Mouse (Mus musculus) CH12.LX (cell line): ENCODE measurements around the gene Pdpk1. TPM values are rescaled to one million over a fixed set of nuclear protein-coding genes. Genes with fewer than 3 reads are reported as not detected.
A peak's percentile ranks its signal among the peaks of the same experiment; 100 is the strongest.

Experiments
- DNase-seq: peaks from one replicate; pipeline ENCODE4 v3.0.0-alpha.2; 2013; ENCODE audit errors: extremely low read depth
- H3K27ac ChIP-seq: 2 replicates; pipeline ENCODE4 v1.5.1; 2012; ENCODE audit warnings: low read depth, mild to moderate bottlenecking, control low read depth, moderate library complexity; ENCODE audit not compliant: insufficient read depth
- H3K27me3 ChIP-seq: replicated peaks from 2 replicates; pipeline ENCODE3; 2012; ENCODE audit warnings: inconsistent platforms
- H3K36me3 ChIP-seq, 2 experiments: replicated peaks in 1 of 2; 2 replicates each; pipeline versions ENCODE3 to v1.6.1; 2012; ENCODE audit warnings: inconsistent platforms in 1 of 2, low read length in 1 of 2, mild to moderate bottlenecking in 1 of 2, mixed read lengths in 1 of 2, moderate library complexity in 1 of 2; ENCODE audit not compliant: control insufficient read depth in 1 of 2, insufficient read depth in 1 of 2
- H3K4me1 ChIP-seq, 2 experiments: 2 replicates each; pipeline ENCODE4 v1.6.1; 2012; ENCODE audit warnings: inconsistent platforms in 1 of 2, moderate library complexity in 1 of 2; ENCODE audit not compliant: insufficient read depth in 2 of 2, control insufficient read depth in 1 of 2
- H3K4me2 ChIP-seq: 2 replicates; pipeline ENCODE4 v1.6.1; 2012; ENCODE audit warnings: low read depth, mild to moderate bottlenecking, control low read depth; ENCODE audit not compliant: poor library complexity, insufficient read depth, severe bottlenecking
- H3K4me3 ChIP-seq, 3 experiments: fragments of 150-350 bp in 1 of 3; sonication (generic) in 1 of 3; replicated peaks in 1 of 3; 2 replicates each; pipeline versions ENCODE3 to v1.5.1; 2011 to 2012; ENCODE audit warnings: low read depth in 2 of 3, low read length in 2 of 3, mild to moderate bottlenecking in 2 of 3, moderate library complexity in 2 of 3, control low read depth in 1 of 3, improper control_type of control experiment in 1 of 3, inconsistent platforms in 1 of 3, mixed read lengths in 1 of 3; ENCODE audit not compliant: poor library complexity in 1 of 3
- H3K79me2 ChIP-seq: replicated peaks from 2 replicates; pipeline ENCODE4 v1.6.1; 2012; ENCODE audit warnings: mild to moderate bottlenecking, moderate library complexity; ENCODE audit not compliant: control insufficient read depth, poor library complexity, insufficient read depth, severe bottlenecking; ENCODE audit errors: extremely low read depth
- H3K9ac ChIP-seq: 2 replicates; pipeline ENCODE4 v1.6.1; 2012; ENCODE audit warnings: low read depth, mild to moderate bottlenecking, control low read depth, moderate library complexity; ENCODE audit not compliant: insufficient read depth
- H3K9me3 ChIP-seq: replicated peaks from 2 replicates; pipeline ENCODE3; 2012; ENCODE audit warnings: low read length, inconsistent platforms, mixed read lengths
- BHLHE40 ChIP-seq: IDR thresholded peaks from 2 replicates; pipeline ENCODE4 v1.6.1; 2011; ENCODE audit warnings: mild to moderate bottlenecking, low read depth, low read length, improper control_type of control experiment
- CHD1 ChIP-seq: IDR thresholded peaks from 2 replicates; pipeline ENCODE4 v1.6.1; 2012; ENCODE audit warnings: low read depth, low read length, improper control_type of control experiment, inconsistent platforms
- CHD2 ChIP-seq: IDR thresholded peaks from 2 replicates; pipeline ENCODE4 v1.6.1; 2011; ENCODE audit warnings: low read length, improper control_type of control experiment
- CTCF ChIP-seq, 2 experiments: IDR thresholded peaks in 1 of 2; conservative IDR thresholded peaks in 1 of 2; 2 replicates each; pipeline ENCODE4 v1.5.1; 2011 to 2012; ENCODE audit warnings: low read depth in 2 of 2, low read length in 2 of 2, improper control_type of control experiment in 1 of 2, inconsistent platforms in 1 of 2, mild to moderate bottlenecking in 1 of 2, moderate library complexity in 1 of 2
- E2F4 ChIP-seq: IDR thresholded peaks from 2 replicates; pipeline ENCODE4 v1.6.1; 2011; ENCODE audit warnings: low read depth, low read length, improper control_type of control experiment; ENCODE audit not compliant: insufficient replicate concordance
- ELF1 ChIP-seq: IDR thresholded peaks from 2 replicates; pipeline ENCODE4 v1.6.1; 2014; ENCODE audit warnings: low read depth, mild to moderate bottlenecking, inconsistent platforms, low read length, improper control_type of control experiment
- EP300 ChIP-seq: IDR thresholded peaks from 2 replicates; pipeline ENCODE4 v1.6.1; 2011; ENCODE audit warnings: low read length, improper control_type of control experiment
- ETS1 ChIP-seq: conservative IDR thresholded peaks from 2 replicates; pipeline ENCODE4 v1.6.1; 2012; ENCODE audit warnings: low read depth, mild to moderate bottlenecking, inconsistent platforms, low read length, improper control_type of control experiment, moderate library complexity
- GABPA ChIP-seq: IDR thresholded peaks from 2 replicates; pipeline ENCODE4 v1.6.1; 2012; ENCODE audit warnings: low read depth, low read length, improper control_type of control experiment, inconsistent platforms; ENCODE audit not compliant: insufficient replicate concordance
- HCFC1 ChIP-seq: IDR thresholded peaks from 2 replicates; pipeline ENCODE4 v1.6.1; 2012; ENCODE audit warnings: low read depth, mild to moderate bottlenecking, inconsistent platforms, low read length, improper control_type of control experiment
- IRF4 ChIP-seq: IDR thresholded peaks from 2 replicates; pipeline ENCODE4 v1.6.1; 2014; ENCODE audit warnings: low read depth, mild to moderate bottlenecking, inconsistent platforms, low read length, improper control_type of control experiment
- JUN ChIP-seq: IDR thresholded peaks from 2 replicates; pipeline ENCODE4 v1.6.1; 2011; ENCODE audit warnings: low read depth, mild to moderate bottlenecking, low read length, improper control_type of control experiment, moderate library complexity; ENCODE audit not compliant: insufficient read depth
- MAZ ChIP-seq: IDR thresholded peaks from 2 replicates; pipeline ENCODE4 v1.6.1; 2012; ENCODE audit warnings: low read depth, mild to moderate bottlenecking, inconsistent platforms, low read length, improper control_type of control experiment, moderate library complexity
- MEF2A ChIP-seq: IDR thresholded peaks from 2 replicates; pipeline ENCODE4 v1.6.1; 2014; ENCODE audit warnings: low read depth, mild to moderate bottlenecking, inconsistent platforms, low read length, improper control_type of control experiment, borderline replicate concordance
- MXI1 ChIP-seq: IDR thresholded peaks from 2 replicates; pipeline ENCODE4 v1.6.1; 2011; ENCODE audit warnings: mild to moderate bottlenecking, low read depth, low read length, improper control_type of control experiment
- MYC ChIP-seq: IDR thresholded peaks from 2 replicates; pipeline ENCODE4 v1.6.1; 2011; ENCODE audit warnings: low read depth, mild to moderate bottlenecking, improper control_type of control experiment, low read length
- PAX5 ChIP-seq: IDR thresholded peaks from 2 replicates; pipeline ENCODE4 v1.6.1; 2012; ENCODE audit warnings: low read length, inconsistent platforms, mixed read lengths
- POLR2AphosphoS2 ChIP-seq: IDR thresholded peaks from 2 replicates; pipeline ENCODE4 v1.6.1; 2011; ENCODE audit warnings: low read depth, low read length, improper control_type of control experiment
- RAD21 ChIP-seq: IDR thresholded peaks from 2 replicates; pipeline ENCODE4 v1.6.1; 2011; ENCODE audit warnings: low read depth, mild to moderate bottlenecking, low read length, improper control_type of control experiment, moderate library complexity
- RCOR1 ChIP-seq: conservative IDR thresholded peaks from 2 replicates; pipeline ENCODE4 v1.6.1; 2012; ENCODE audit warnings: low read depth, mild to moderate bottlenecking, inconsistent platforms, low read length, improper control_type of control experiment
- SIN3A ChIP-seq: IDR thresholded peaks from 2 replicates; pipeline ENCODE4 v1.6.1; 2012; ENCODE audit warnings: low read length, improper control_type of control experiment, inconsistent platforms
- SMC3 ChIP-seq: IDR thresholded peaks from 2 replicates; pipeline ENCODE4 v1.6.1; 2011; ENCODE audit warnings: low read depth, low read length, improper control_type of control experiment
- UBTF ChIP-seq: IDR thresholded peaks from 2 replicates; pipeline ENCODE4 v1.6.1; 2012; ENCODE audit warnings: low read depth, mild to moderate bottlenecking, inconsistent platforms, low read length, improper control_type of control experiment, moderate library complexity
- USF1 ChIP-seq: IDR thresholded peaks from 2 replicates; pipeline ENCODE4 v1.6.1; 2014; ENCODE audit warnings: low read depth, mild to moderate bottlenecking, inconsistent platforms, low read length, improper control_type of control experiment
- USF2 ChIP-seq: conservative IDR thresholded peaks from 2 replicates; pipeline ENCODE4 v1.6.1; 2011; ENCODE audit warnings: low read depth, low read length, improper control_type of control experiment
- ZNF384 ChIP-seq: IDR thresholded peaks from 2 replicates; pipeline ENCODE4 v1.6.1; 2012; ENCODE audit warnings: low read depth, low read length, improper control_type of control experiment, inconsistent platforms
- dilution Hi-C: fragments of 300-500 bp; cut with MboI; formaldehyde crosslinking; loops from 2 replicates; pipeline ENCODE4 v1.14.3; 2020; ENCODE audit warnings: low sequenced_read_pairs; ENCODE audit not compliant: extremely low pct_unique_long_range_greater_than_20kb, extremely low pct_ligation_motif_present
- in situ Hi-C: fragments of 300-500 bp; cut with MboI; formaldehyde crosslinking; loops from 3 replicates; pipeline ENCODE4 v1.14.3; 2019; ENCODE audit warnings: low sequenced_read_pairs, low pct_ligation_motif_present, low pct_unique_long_range_greater_than_20kb, mixed read lengths
- polyA plus RNA-seq: library from polyadenylated mRNA; unstranded; fragments of >175 nt; gene quantifications from 2 replicates; pipeline ENCODE4 v1.2.1, GENCODE M21; 2012; ENCODE audit warnings: low read depth; ENCODE audit not compliant: insufficient read length
- total RNA-seq, 2 experiments: library from RNA; depleted of rRNA; stranded (reverse); fragments of 300-350 nt in 1 of 2; fragments of >200 nt in 1 of 2; gene quantifications; 2 replicates each; pipeline ENCODE4 v1.2.3; 2012 to 2014

Pdpk1 gene
- total and polyA plus RNA-seq, 3 experiments, result 12.2 to 17.0 (median 15.9) TPM

- in situ Hi-C loops (no loop called here), dilution Hi-C loops (no loop called here)
- TF ChIP-seq E2F4 (no peak), MEF2A (no peak), SMC3 (peak; percentile 12; the same call in 1 of the 2 replicates), UBTF (no peak), SIN3A (no peak), RCOR1 (no peak), CHD1 (no peak), MYC (no peak), USF1 (no peak), ETS1 (no peak), BHLHE40 (no peak), POLR2AphosphoS2 (no peak), HCFC1 (no peak), EP300 (no peak), GABPA (no peak), RAD21 (peak; percentile 32), ZNF384 (no peak), ELF1 (no peak), IRF4 (no peak), CHD2 (no peak), MAZ (no peak), USF2 (no peak), CTCF (conservative IDR thresholded peaks at IDR 0.05 in 1 of 2, IDR thresholded peaks at IDR 0.05 in 1 of 2; ENCODE audit: low read depth in 2 of 2, low read length in 2 of 2) (peak in 1 of 2 experiments; percentile 48; a peak in 2 of 4 replicates)
- Histone ChIP-seq H3K4me3 (no peak overlapping the region), H3K4me2 (no peak overlapping the region), H3K27ac (no peak overlapping the region), H3K9ac (no peak overlapping the region), H3K36me3 (no peaks in the 10 kb centered on the region), H3K4me1 (no peaks in the 10 kb centered on the region; a peak in 1 of 4 replicates), H3K9me3 (peaks cover 5% of the 10 kb centered on the region), H3K27me3 (peaks cover 18% of the 10 kb centered on the region), H3K79me2 (no peaks in the 10 kb centered on the region)
- peak; percentile 17 for DNase-seq
Measured at GRCm38 (mm10) chr17:24036954-24037353, 113.8 kb downstream of the Pdpk1 start.

- dilution Hi-C loops (no loop called here), in situ Hi-C loops (no loop called here)
- Histone ChIP-seq H3K27me3 (peaks cover 19% of the 10 kb centered on the region), H3K4me3 (no peak overlapping the region), H3K36me3 (no peaks in the 10 kb centered on the region), H3K79me2 (no peaks in the 10 kb centered on the region), H3K9me3 (peaks cover 2% of the 10 kb centered on the region)
- no peak for DNase-seq
- TF ChIP-seq JUN (no peak), CHD2 (no peak), CTCF (conservative IDR thresholded peaks at IDR 0.05 in 1 of 2, IDR thresholded peaks at IDR 0.05 in 1 of 2; ENCODE audit: low read depth in 2 of 2, low read length in 2 of 2) (no peak), MXI1 (no peak), MAZ (no peak), PAX5 (no peak)
- TF ChIP-seq, all 38 proteins: peak for 0
- Histone ChIP-seq H3K4me2 (no peak overlapping the region), H3K4me1 (no peaks in the 10 kb centered on the region; a peak in 1 of 4 replicates), H3K27ac (no peak overlapping the region), H3K9ac (no peak overlapping the region)
Measured at GRCm38 (mm10) chr17:24035087-24035486, 115.6 kb downstream of the Pdpk1 start.
